Mouse (Mus musculus): ENCODE measurements at regions not wholly inside any gene's neighbourhood (a gene's known extent, or its start where the extent isn't known, plus 50 kb on each side); places are given as distances from the start of the nearest gene placed in this dataset.
A peak's percentile ranks its signal among the peaks of the same experiment; 100 is the strongest.

DNA sequence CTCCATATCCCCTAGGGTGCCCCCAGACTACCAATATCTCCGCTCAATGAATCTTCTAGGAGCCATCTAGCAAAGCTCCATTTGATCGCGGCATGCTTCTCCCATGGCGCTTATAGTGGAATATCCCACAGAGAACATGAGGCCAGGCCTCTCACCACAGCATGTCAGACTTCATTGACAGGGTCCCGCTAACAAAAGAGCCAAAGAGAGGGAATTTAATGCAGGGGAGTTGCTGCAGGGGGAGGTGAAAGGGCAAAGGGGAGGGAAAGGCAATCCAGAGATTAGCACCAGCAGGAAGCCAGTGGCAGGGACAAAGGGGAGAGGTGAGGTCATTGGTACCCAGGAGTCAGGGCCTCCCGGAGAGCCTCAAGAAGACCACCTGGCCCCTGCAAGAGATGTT is 424.0 kb upstream of the Smim15 start:
- Histone ChIP-seq H3K36me3 (ENCODE audit: insufficient read depth, low read length) (no peaks in the 10 kb centered on the region), H3K4me3 (ENCODE audit: low read depth, low read length) (no peak overlapping the region), H3K9ac (replicated peaks; ENCODE audit: low read length, poor library complexity, severe bottlenecking) (no peak overlapping the region), H3K27ac (ENCODE audit: low read depth, low read length) (no peak overlapping the region), H3K4me1 (ENCODE audit: insufficient read depth, low read length) (no peaks in the 10 kb centered on the region), H3K27me3 (ENCODE audit: insufficient read depth, low read length) (no peaks in the 10 kb centered on the region), H3K4me2 (ENCODE audit: low read depth, low read length, poor library complexity, severe bottlenecking) (no peak overlapping the region), H3K9me3 (ENCODE audit: low read length) (no peaks in the 10 kb centered on the region)
- no peak for ATAC-seq (ENCODE audit: low FRiP score)
- TF ChIP-seq CTCF (IDR thresholded peaks at IDR 0.05) = no peak
- DNase-seq (ENCODE audit: low spot score) = no peak
- 32% methylated on average over 6 of the region's 6 CpGs for WGBS

DNA sequence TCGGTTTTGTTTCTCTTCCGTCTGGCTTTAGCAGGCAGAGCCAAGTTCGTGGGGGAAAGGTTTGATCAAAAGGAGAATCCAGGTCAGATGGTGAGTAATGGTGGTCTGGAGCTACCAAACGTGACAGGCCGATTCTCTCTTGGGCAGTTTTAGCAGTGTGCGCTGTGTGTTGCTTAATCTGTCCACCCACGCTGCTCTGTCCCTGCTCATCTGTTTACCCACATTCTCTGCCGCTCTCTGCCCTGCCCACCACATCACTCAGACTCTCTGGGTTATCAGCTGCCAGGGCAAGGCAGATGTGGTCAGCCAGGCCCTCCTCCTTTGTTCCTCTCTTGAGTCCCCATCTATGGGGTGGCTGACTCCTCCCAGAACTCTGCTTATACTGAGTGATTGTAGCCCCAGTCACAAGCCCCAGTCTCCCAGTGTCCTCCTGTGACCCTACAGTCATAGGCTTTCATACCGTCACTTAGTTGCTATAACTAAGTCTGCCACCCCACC is 424.8 kb upstream of the Smim15 start:
- DNase-seq (ENCODE audit: low spot score) (no peak), ATAC-seq (ENCODE audit: low FRiP score) (no peak; the same call in 1 of the 2 replicates)
- no peak overlapping the region for H3K9ac ChIP-seq (replicated peaks; ENCODE audit: low read length, poor library complexity, severe bottlenecking)
- 30% methylated on average over 9 of the region's 9 CpGs for WGBS
- H3K36me3 ChIP-seq (ENCODE audit: insufficient read depth, low read length) = no peaks in the 10 kb centered on the region
- H3K27ac ChIP-seq (ENCODE audit: low read depth, low read length) = no peak overlapping the region
- no peaks in the 10 kb centered on the region for H3K27me3 ChIP-seq (ENCODE audit: insufficient read depth, low read length)
- TF ChIP-seq CTCF (IDR thresholded peaks at IDR 0.05) = no peak
- H3K4me1 ChIP-seq (ENCODE audit: insufficient read depth, low read length) = no peaks in the 10 kb centered on the region
- no peak overlapping the region for H3K4me2 ChIP-seq (ENCODE audit: low read depth, low read length, poor library complexity, severe bottlenecking)
- H3K4me3 ChIP-seq (ENCODE audit: low read depth, low read length) = no peak overlapping the region
- H3K9me3 ChIP-seq (ENCODE audit: low read length) = no peaks in the 10 kb centered on the region

DNA sequence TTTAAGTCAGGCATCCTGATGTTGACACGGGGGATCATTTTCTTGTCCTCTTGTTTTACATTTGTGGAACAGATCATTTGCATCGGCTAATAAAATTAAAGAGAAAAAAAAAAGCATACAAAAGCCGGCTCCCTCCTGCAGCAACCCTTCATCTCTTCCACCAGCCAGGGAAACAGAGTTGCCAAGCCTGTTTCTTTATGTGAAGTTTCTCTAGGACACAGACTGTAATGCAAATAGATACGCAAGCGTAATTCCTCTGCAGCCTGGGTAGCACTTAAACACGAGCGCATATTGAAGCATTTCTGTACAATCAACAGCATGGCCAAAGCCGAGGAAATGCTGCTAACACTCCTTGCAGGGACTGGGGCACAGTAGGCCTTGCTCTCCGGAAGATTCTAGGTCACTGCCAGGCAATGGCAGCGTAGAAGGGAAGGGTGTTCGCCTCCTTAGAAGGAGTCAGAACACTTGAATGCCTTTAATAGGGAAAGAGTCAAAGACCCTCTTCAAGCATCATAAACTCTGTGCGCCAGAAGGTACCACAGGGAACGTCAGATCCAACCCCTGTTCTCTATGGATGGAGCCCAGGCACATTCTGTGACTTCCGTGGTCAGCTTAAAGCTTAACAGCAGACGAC is 425.3 kb upstream of the Smim15 start:
- no peaks in the 10 kb centered on the region for H3K36me3 ChIP-seq (ENCODE audit: insufficient read depth, low read length)
- no peak overlapping the region for H3K4me3 ChIP-seq (ENCODE audit: low read depth, low read length)
- no peaks in the 10 kb centered on the region for H3K4me1 ChIP-seq (ENCODE audit: insufficient read depth, low read length)
- H3K9ac ChIP-seq (replicated peaks; ENCODE audit: low read length, poor library complexity, severe bottlenecking) = no peak overlapping the region
- H3K4me2 ChIP-seq (ENCODE audit: low read depth, low read length, poor library complexity, severe bottlenecking) = no peak overlapping the region
- no peak overlapping the region for H3K27ac ChIP-seq (ENCODE audit: low read depth, low read length)
- H3K27me3 ChIP-seq (ENCODE audit: insufficient read depth, low read length) = no peaks in the 10 kb centered on the region
- DNase-seq (ENCODE audit: low spot score) (no peak), ATAC-seq (ENCODE audit: low FRiP score) (no peak)
- no peak for TF ChIP-seq CTCF (IDR thresholded peaks at IDR 0.05)
- whole genome bisulfite sequencing = 21% methylated on average over 15 of the region's 15 CpGs
- no peaks in the 10 kb centered on the region for H3K9me3 ChIP-seq (ENCODE audit: low read length)

DNA sequence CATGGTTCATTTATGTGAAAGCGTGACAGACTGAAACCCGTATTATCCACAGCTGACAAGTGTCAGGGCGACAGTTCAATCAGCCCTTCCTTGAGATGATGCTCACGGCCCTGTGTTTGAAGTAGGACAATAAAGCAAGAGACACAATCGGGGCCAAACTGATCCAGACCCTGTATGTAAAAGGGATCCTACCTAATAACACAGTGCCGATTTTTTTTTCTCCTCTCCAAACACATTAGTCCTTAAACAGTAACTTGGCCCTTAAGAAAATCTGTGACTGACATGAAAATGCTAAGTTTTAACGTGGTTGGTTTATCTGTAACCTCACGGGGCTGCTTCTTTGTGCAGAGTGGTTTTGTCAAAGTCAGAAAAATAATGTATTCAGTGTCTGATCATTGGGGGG is 425.9 kb upstream of the Smim15 start:
- no peaks in the 10 kb centered on the region for H3K36me3 ChIP-seq (ENCODE audit: insufficient read depth, low read length)
- no peak overlapping the region for H3K4me3 ChIP-seq (ENCODE audit: low read depth, low read length)
- DNase-seq (ENCODE audit: low spot score) = no peak
- 17% methylated on average over 8 of the region's 8 CpGs for WGBS
- H3K9me3 ChIP-seq (ENCODE audit: low read length) = no peaks in the 10 kb centered on the region
- H3K9ac ChIP-seq (replicated peaks; ENCODE audit: low read length, poor library complexity, severe bottlenecking) = no peak overlapping the region
- no peak for TF ChIP-seq CTCF (IDR thresholded peaks at IDR 0.05)
- H3K4me1 ChIP-seq (ENCODE audit: insufficient read depth, low read length) = no peaks in the 10 kb centered on the region
- no peaks in the 10 kb centered on the region for H3K27me3 ChIP-seq (ENCODE audit: insufficient read depth, low read length)
- ATAC-seq (ENCODE audit: low FRiP score) = no peak
- no peak overlapping the region for H3K4me2 ChIP-seq (ENCODE audit: low read depth, low read length, poor library complexity, severe bottlenecking)
- no peak overlapping the region for H3K27ac ChIP-seq (ENCODE audit: low read depth, low read length)

DNA sequence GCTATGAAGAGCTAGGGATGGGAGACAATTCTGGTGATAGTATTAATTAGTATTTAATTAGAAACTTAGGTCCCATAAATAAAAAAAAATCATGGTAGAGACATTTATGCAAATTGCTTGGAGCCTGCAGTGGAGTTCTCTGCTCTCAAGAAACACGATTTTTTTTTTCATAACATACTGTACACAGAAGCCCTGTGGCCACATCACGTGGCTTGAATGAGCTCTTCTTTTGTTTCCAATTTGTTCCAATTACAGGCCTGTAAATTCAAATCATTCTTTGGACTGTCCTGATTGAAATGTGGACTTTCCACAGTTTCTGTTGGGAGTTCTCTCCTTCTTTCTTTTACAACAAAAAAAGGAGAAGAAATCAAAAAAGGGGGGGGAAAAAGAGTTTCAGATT is 426.7 kb upstream of the Smim15 start:
- Histone ChIP-seq H3K9ac (replicated peaks; ENCODE audit: low read length, poor library complexity, severe bottlenecking) (no peak overlapping the region), H3K4me2 (ENCODE audit: low read depth, low read length, poor library complexity, severe bottlenecking) (no peak overlapping the region), H3K4me1 (ENCODE audit: insufficient read depth, low read length) (no peaks in the 10 kb centered on the region), H3K9me3 (ENCODE audit: low read length) (no peaks in the 10 kb centered on the region), H3K36me3 (ENCODE audit: insufficient read depth, low read length) (no peaks in the 10 kb centered on the region), H3K27ac (ENCODE audit: low read depth, low read length) (no peak overlapping the region), H3K27me3 (ENCODE audit: insufficient read depth, low read length) (no peaks in the 10 kb centered on the region), H3K4me3 (ENCODE audit: low read depth, low read length) (no peak overlapping the region)
- no peak for ATAC-seq (ENCODE audit: low FRiP score)
- 27% methylated on average over 2 of the region's 2 CpGs for WGBS
- DNase-seq (ENCODE audit: low spot score) = peak; percentile 45
- no peak for TF ChIP-seq CTCF (IDR thresholded peaks at IDR 0.05)

DNA sequence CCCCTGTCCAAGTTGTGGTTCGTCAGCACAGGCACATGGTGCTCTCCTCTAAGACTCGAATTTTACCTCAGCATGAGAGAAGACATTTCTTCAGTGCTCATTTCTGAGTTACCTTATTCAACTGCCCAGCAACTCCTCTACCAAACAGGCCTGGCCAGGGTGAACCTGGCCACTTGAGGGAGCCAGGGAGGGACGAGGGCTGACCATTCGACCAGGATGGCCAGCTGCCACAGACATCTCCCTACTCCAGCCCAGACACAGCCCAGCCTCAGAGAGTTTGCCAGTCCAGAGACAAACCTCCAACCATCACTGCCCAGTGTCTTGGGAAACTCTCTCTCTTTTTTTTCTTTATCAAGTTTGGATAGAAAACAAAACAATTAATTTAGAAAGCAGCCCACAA is 427.5 kb upstream of the Smim15 start:
- H3K9ac ChIP-seq (replicated peaks; ENCODE audit: low read length, poor library complexity, severe bottlenecking) = no peak overlapping the region
- H3K27ac ChIP-seq (ENCODE audit: low read depth, low read length) = no peak overlapping the region
- H3K9me3 ChIP-seq (ENCODE audit: low read length) = no peaks in the 10 kb centered on the region
- WGBS = 68% methylated on average over 4 of the region's 4 CpGs
- H3K36me3 ChIP-seq (ENCODE audit: insufficient read depth, low read length) = no peaks in the 10 kb centered on the region
- no peak overlapping the region for H3K4me3 ChIP-seq (ENCODE audit: low read depth, low read length)
- no peaks in the 10 kb centered on the region for H3K27me3 ChIP-seq (ENCODE audit: insufficient read depth, low read length)
- DNase-seq (ENCODE audit: low spot score) (no peak), ATAC-seq (ENCODE audit: low FRiP score) (no peak)
- no peak overlapping the region for H3K4me2 ChIP-seq (ENCODE audit: low read depth, low read length, poor library complexity, severe bottlenecking)
- TF ChIP-seq CTCF (IDR thresholded peaks at IDR 0.05) = peak; percentile 25
- no peaks in the 10 kb centered on the region for H3K4me1 ChIP-seq (ENCODE audit: insufficient read depth, low read length)

Measured in midbrain, postnatal 0 days (tissue).